Comparison of ENCODE assay signal across 11 mouse cellular contexts in genomic region chr15:40113888-40114576, GRCm38 (mm10). TPM values are rescaled to one million over a fixed set of nuclear protein-coding genes. Genes with fewer than 3 reads are reported as not detected.
DNase-seq lines count a peak whose midpoint lies in the region; ATAC-seq and TF ChIP-seq lines count a peak whose summit lies in the region.
"Had no signal": no experiment of that assay in that cellular context is flagged by ENCODE, and none has a peak within 500 bp of the region (broad histone marks: within the 10 kb centered on the region; RNA-seq: fewer than 3 reads in every experiment).

No protein-coding gene starts in this region.

- TF ChIP-seq CTCF in stomach, postnatal 0 days (IDR thresholded peaks at IDR 0.05; ENCODE audit: low read depth), result no peak
- TF ChIP-seq CTCF in hindbrain, postnatal 0 days (IDR thresholded peaks at IDR 0.05; ENCODE audit: low read depth), result no peak

- H3K9me3 ChIP-seq in heart, embryonic 15.5 days (replicated peaks), result no peaks in the 10 kb centered on the region
- H3K9me3 ChIP-seq in stomach, embryonic 16.5 days (replicated peaks; ENCODE audit: control insufficient read depth, low read length), result no peaks in the 10 kb centered on the region
- no peaks in the 10 kb centered on the region for H3K9me3 ChIP-seq in stomach, postnatal 0 days (ENCODE audit: control insufficient read depth, low read length)
- no peaks in the 10 kb centered on the region for H3K9me3 ChIP-seq in hindbrain, postnatal 0 days (ENCODE audit: low read length)

- H3K4me1 ChIP-seq in heart, embryonic 15.5 days (replicated peaks), result peaks cover 5% of the 10 kb centered on the region; the same call in 1 of the 2 replicates
- H3K4me1 ChIP-seq in stomach, embryonic 16.5 days (ENCODE audit: control insufficient read depth, insufficient read depth, low read length), result no peaks in the 10 kb centered on the region
- no peaks in the 10 kb centered on the region for H3K4me1 ChIP-seq in stomach, postnatal 0 days (replicated peaks; ENCODE audit: control insufficient read depth, insufficient read depth)
- no peaks in the 10 kb centered on the region for H3K4me1 ChIP-seq in hindbrain, postnatal 0 days (ENCODE audit: insufficient read depth, low read length)

- H3K4me3 ChIP-seq in heart, embryonic 15.5 days, result peak overlapping the region; percentile 18; the same call in 1 of the 2 replicates
- H3K4me3 ChIP-seq in stomach, embryonic 16.5 days (replicated peaks; ENCODE audit: low read length), result no peak overlapping the region
- H3K4me3 ChIP-seq in stomach, postnatal 0 days (ENCODE audit: low read depth, low read length), result no peak overlapping the region
- no peak overlapping the region for H3K4me3 ChIP-seq in hindbrain, postnatal 0 days (ENCODE audit: low read length)

- no peaks in the 10 kb centered on the region for H3K36me3 ChIP-seq in heart, embryonic 15.5 days
- H3K36me3 ChIP-seq in stomach, embryonic 16.5 days (ENCODE audit: control insufficient read depth, insufficient read depth, low read length), result no peaks in the 10 kb centered on the region
- no peaks in the 10 kb centered on the region for H3K36me3 ChIP-seq in stomach, postnatal 0 days (ENCODE audit: control insufficient read depth, insufficient read depth, low read length)
- no peaks in the 10 kb centered on the region for H3K36me3 ChIP-seq in hindbrain, postnatal 0 days (ENCODE audit: insufficient read depth, low read length)

- H3K27ac ChIP-seq in heart, embryonic 15.5 days, result no peak overlapping the region
- no peak overlapping the region for H3K27ac ChIP-seq in stomach, embryonic 16.5 days (ENCODE audit: low read length)
- no peak overlapping the region for H3K27ac ChIP-seq in stomach, postnatal 0 days (replicated peaks)
- no peak overlapping the region for H3K27ac ChIP-seq in hindbrain, postnatal 0 days

- no peaks in the 10 kb centered on the region for H3K27me3 ChIP-seq in heart, embryonic 15.5 days
- H3K27me3 ChIP-seq in stomach, embryonic 16.5 days (ENCODE audit: control insufficient read depth, insufficient read depth, low read length), result no peaks in the 10 kb centered on the region
- H3K27me3 ChIP-seq in stomach, postnatal 0 days (ENCODE audit: control insufficient read depth, insufficient read depth, low read length), result no peaks in the 10 kb centered on the region
- no peaks in the 10 kb centered on the region for H3K27me3 ChIP-seq in hindbrain, postnatal 0 days (ENCODE audit: insufficient read depth, low read length)

- no peak for DNase-seq in heart, postnatal 25 days (ENCODE audit: low spot score)
- DNase-seq in stomach, postnatal 0 days (ENCODE audit: low spot score), result no peak
- DNase-seq in hindbrain, postnatal 0 days (ENCODE audit: low spot score), result no peak
- DNase-seq in telencephalon, adult 2 months (ENCODE audit: low read depth, low spot score), result peak; percentile 23
- DNase-seq in adrenal gland, postnatal 10 days, result no peak
- DNase-seq in c-Kit-positive CD71-positive TER-119-positive erythroid progenitor cells, embryonic 14.5 days (ENCODE audit: low spot score), result no peak

- peak overlapping the region; percentile 57 for H3K4me2 ChIP-seq in heart, embryonic 15.5 days
- peak overlapping the region; percentile 34 for H3K4me2 ChIP-seq in stomach, embryonic 16.5 days (ENCODE audit: low read depth, low read length)
- no peak overlapping the region for H3K4me2 ChIP-seq in stomach, postnatal 0 days (replicated peaks; ENCODE audit: low read depth)
- H3K4me2 ChIP-seq in hindbrain, postnatal 0 days (ENCODE audit: low read depth, low read length), result peak overlapping the region; percentile 40

- H3K9ac ChIP-seq in heart, embryonic 15.5 days, result no peak overlapping the region
- H3K9ac ChIP-seq in stomach, embryonic 16.5 days (ENCODE audit: low read length), result no peak overlapping the region
- no peak overlapping the region for H3K9ac ChIP-seq in stomach, postnatal 0 days (ENCODE audit: low read length)
- H3K9ac ChIP-seq in hindbrain, postnatal 0 days (replicated peaks; ENCODE audit: low read length), result no peak overlapping the region

- intact Hi-C loops in heart, postnatal 25 days (cut with DNase I), result no loop called here

- no peak for TF ChIP-seq EP300 in stomach, postnatal 0 days (optimal IDR thresholded peaks at IDR 0.05)

- 28% methylated on average over 16 of the region's 18 CpGs for WGBS in heart, embryonic 15.5 days
- 55% methylated on average over 18 of the region's 18 CpGs for WGBS in stomach, embryonic 16.5 days
- 55% methylated on average over 17 of the region's 18 CpGs for WGBS in stomach, postnatal 0 days
- WGBS in hindbrain, postnatal 0 days, result 28% methylated on average over 16 of the region's 18 CpGs

- ATAC-seq in heart, embryonic 15.5 days (replicated peaks; ENCODE audit: insufficient number of reproducible peaks, insufficient read depth, low FRiP score, low read depth), result no peak
- no peak for ATAC-seq in stomach, embryonic 16.5 days (ENCODE audit: insufficient read depth, low FRiP score)
- no peak for ATAC-seq in stomach, postnatal 0 days (ENCODE audit: low FRiP score, low TSS enrichment)
- ATAC-seq in hindbrain, postnatal 0 days, result peak; percentile 21; the same call in 1 of the 2 replicates
- ATAC-seq: intestine, embryonic 16.5 days had no signal

RNA-seq across cellular contexts. Expression of gene 9330182O14Rik, which starts 20.1 kb away (rescaled TPM):
- polyA plus RNA-seq in heart, embryonic 15.5 days (2015; fragmentation: Nextera tagmentation; extraction: Ambion mirVana), result not detected in 2 replicates
- not detected for total RNA-seq in heart, postnatal 25 days (2021)
- not detected in 2 replicates for polyA plus RNA-seq in stomach, embryonic 16.5 days (2015; fragmentation: Nextera tagmentation; extraction: Ambion mirVana)
- 0.17 and 0.71 TPM in 2 replicates for polyA plus RNA-seq in stomach, postnatal 0 days (2015; fragmentation: Nextera tagmentation; extraction: Ambion mirVana)
- total RNA-seq in hindbrain, postnatal 0 days (2014; rRNA removed), result not detected in 2 replicates
- 0.15 TPM in 1 of 2 replicates, not detected in the other for polyA plus RNA-seq in hindbrain, postnatal 0 days (2015; fragmentation: Nextera tagmentation; extraction: Ambion mirVana)
- under 1 TPM in 1 of 2 experiments, not detected in 1; 0.27 TPM for total RNA-seq in adrenal gland, postnatal 10 days (2021)
- total RNA-seq: liver, adult 2 months; neutrophil, adult 5-6 weeks had no signal
- polyA plus RNA-seq: intestine, embryonic 16.5 days; liver, adult 2 months had no signal
